Mouse (Mus musculus): ENCODE results near the gene Atf3.

The Atf3 gene

GRCm38 (mm10) chr1:191217939-191218338 lies at the start of gene Atf3:
TSS of gene Atf3 (minus strand) at chr1:191218039.
- DNase-seq = no peak

- DNase-seq = no peak
Observed at GRCm38 (mm10) chr1:191267162-191267561, 49.3 kb upstream of the Atf3 start.

DNA sequence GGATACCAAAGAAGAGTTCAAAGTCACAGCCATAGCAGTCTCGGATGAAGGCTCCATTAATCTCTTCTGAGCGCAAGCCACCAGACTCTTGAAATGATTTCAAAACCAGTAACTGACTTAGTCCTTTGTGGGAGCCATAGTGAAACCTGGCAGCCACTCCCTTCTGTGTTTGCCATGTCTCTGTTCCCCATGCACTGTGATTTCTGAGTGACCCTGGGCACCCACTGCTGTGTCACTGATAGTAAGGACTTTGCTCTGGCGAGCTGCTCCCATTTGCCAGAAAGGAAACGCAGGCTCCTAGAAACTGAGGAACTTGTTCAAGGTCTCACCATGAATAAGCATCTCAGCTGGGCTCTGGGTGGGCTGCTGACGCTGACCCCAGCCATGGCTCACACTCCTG lies 45.6 kb upstream of the Atf3 start:
- no peak for DNase-seq

GRCm38 (mm10) chr1:191261861-191262260 lies 44.0 kb upstream of the Atf3 start:
- DNase-seq = no peak

DNA sequence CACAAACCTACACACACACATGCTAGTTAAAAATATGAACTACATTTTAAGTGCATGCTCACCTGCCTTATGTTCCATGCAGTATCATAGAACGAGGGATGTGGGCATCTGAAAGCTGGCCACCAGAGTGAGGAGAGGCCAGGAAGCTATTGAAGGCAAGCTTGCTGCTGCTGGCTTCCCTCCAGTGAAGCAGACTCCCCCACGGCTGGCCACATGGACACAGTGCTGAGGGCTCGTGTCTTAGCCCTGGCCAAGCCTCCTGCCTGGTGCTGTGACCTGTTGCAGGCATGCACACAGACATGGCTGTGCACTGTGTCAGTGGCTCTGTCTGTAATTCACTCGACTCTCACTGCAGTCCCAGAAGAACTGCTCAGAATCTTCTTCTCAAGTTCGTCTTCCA lies 41.8 kb upstream of the Atf3 start:
- no peak for DNase-seq

- peak; percentile 28 for DNase-seq
Observed at GRCm38 (mm10) chr1:191259121-191259520, 41.3 kb upstream of the Atf3 start.

DNA sequence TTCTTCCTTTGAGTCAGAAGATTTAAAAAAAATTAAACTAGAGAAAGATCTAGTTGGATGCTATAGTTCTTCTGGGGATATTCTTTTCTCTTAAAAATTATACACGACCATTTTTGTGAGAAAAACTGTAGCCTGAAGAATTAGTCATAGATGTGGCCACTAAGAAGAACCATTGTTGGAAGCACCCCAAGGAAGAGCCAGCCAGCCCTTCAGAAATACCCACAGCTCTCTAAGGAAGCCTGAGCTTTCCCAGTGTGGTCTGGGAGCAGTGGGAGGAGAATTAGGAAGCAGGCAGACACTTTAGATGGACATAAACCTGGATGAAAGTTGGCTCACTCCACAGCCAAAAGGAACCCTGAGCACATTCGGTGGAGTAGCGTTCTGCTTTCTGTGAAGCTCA lies 40.7 kb upstream of the Atf3 start:
- no peak for DNase-seq

DNA sequence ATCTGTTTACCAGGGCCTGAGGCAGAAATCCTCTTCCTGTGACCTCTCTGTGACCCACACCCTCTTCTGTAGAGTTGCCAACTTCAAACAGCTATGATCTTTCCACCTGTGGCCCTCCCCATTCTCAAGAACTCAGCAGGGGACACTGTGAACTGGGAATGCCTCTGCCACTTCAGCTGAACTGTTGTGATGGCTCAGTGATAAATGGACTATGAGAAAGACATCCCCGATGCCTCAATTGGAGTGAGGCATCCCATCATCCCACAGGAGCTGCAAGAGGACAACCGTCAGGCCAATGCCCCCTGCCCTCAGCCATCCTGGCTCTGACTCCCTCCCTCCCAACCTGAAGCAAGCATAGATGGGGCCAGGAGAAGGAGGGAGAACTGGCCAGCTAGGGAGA lies 40.1 kb upstream of the Atf3 start:
- no peak for DNase-seq

- DNase-seq = no peak
Observed at GRCm38 (mm10) chr1:191257351-191257771, 39.5 kb upstream of the Atf3 start.

DNA sequence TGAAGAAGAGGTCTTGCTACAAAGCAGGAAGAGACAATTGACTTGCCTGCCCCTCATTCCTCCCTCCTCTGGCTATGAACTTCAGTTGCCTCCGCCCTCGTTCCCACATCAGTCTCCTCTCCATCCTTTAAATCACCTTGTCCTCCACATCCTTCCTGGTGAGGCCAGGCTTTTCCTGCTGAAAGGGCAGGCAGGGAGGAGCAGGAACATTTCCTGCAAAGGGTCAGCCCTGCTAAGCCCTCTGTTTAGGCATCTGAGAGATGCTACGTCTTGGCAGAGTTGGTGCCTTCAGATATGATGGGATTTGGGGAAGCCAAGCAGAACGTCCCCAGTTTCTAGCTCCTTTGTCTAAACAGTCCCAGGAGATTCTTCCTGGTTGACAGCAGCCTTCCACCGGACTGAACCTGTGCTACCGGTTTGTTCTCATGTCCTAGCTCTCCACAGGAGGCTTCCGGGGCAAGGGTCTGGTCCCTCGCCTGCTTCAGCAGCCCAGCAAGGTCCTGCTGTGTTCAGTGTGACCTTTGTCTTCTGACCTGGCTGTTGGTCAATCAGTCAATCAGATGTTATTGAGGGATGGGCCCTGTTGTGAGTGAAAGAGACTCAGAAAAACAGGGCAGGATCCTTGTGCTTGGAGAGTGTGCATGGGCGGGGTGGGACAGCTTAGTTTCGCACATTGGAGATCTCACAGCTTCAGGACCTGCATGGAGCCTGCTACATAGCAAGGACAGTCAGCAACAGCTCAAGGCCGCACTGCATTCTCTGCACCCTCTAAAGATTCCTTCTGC lies 38.9 kb upstream of the Atf3 start:
- peak; percentile 52 for DNase-seq

GRCm38 (mm10) chr1:191256134-191256533 lies 38.3 kb upstream of the Atf3 start:
- no peak for DNase-seq

DNA sequence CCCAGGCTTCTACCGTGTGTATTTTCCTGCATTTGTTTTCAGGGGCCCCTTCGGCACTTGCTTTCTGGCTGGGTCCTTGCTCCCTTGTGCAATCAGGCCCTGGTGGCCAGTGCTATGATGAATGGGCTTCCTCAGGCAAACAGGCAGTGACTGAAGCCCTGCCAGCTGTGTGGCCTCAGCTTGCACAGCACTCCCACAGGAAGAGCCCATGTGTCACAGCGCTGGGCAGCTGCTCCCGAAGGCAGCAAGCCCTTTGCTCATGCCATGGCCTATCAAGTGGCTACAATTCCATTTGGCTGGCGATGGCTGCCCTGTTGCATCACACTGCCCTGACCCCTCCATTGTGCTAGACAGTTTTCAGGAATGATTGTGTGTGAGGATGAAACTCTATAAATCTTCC lies 36.6 kb upstream of the Atf3 start:
- DNase-seq = peak; percentile 68

- DNase-seq = no peak
Observed at GRCm38 (mm10) chr1:191253636-191254035, 35.8 kb upstream of the Atf3 start.

DNA sequence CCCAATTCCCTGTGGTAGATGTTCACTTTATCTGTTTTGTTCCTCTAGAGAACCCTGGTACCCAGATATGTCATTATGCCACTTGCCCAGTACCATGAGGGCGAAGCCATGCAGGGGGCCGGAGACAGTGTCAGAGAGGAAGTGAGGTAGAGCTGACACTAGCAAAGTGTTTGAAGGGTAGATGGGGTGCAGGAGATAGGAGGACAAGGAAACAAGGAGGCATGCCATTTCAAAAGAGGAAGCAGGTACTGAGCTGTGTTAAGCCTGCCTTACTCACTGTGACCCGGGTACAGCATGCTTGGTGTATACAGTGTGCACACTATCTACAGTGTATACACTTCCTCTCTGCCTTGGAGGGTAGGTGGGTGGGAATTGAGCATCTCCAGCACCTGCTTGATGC lies 32.1 kb upstream of the Atf3 start:
- DNase-seq = no peak

GRCm38 (mm10) chr1:191248423-191248822 lies 30.6 kb upstream of the Atf3 start:
- DNase-seq = no peak

GRCm38 (mm10) chr1:191247561-191247960 lies 29.7 kb upstream of the Atf3 start:
- DNase-seq = no peak

DNA sequence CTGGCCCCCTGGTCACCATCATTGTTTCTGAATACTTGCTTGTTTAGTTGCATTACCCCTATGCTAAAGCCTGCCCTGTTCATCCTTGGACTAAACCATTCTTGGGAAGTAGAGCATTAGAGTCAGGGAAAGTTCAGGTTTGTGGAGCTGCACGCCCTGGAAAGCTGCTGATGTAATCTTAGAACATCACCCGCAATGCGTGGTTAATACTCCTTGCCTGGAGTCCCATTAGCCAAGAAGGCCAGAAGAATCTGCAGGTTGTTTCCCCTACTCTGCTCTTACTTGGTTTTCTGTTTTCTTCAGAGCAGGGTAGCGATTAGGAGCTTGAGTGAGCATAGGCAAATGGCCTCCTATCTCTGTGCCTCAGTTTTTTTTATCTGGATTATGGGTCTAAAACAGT lies 26.0 kb upstream of the Atf3 start:
- no peak for DNase-seq

- no peak for DNase-seq
Observed at GRCm38 (mm10) chr1:191242065-191242698, 24.3 kb upstream of the Atf3 start.

- no peak for DNase-seq
Observed at GRCm38 (mm10) chr1:191241574-191241973, 23.7 kb upstream of the Atf3 start.

DNA sequence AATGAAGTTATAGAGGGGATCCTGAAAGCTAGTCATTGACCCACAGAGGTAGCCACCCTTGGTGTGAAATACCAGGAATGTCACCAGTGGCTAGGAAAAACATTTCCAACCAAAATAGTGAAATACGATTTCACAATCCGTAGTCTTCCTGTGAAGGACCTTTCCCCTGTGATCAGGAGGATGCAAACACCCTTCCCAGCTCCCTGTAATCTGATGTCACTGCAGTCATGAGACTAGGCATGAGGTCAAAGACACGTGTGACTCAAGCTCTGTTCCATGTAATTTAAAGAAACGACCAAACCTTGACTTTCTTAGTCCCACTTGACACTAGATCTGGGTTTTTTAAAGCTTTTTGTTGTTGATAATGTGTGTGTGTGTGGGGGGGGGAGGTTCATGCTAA lies 21.8 kb upstream of the Atf3 start:
- DNase-seq = no peak

- no peak for DNase-seq
Observed at GRCm38 (mm10) chr1:191235788-191236542, 18.1 kb upstream of the Atf3 start.

DNA sequence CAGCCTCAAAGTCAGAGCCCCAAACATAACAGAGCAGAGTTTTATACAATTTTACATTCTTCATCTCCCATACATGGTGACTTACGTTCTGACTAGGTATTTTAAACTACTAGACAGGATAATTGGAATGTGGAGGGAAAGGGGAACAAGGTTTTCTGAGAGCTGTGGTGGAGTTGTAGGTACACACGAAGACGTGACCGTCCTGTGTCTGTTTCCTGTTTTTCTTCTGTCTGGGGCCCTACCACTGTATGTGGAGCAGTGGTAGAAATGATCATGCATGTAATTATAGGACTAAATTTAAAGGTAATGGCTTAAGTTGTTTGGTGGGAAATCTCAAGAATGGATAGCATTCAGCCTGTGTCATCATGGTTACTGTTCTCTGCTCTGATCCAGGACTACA lies 17.0 kb upstream of the Atf3 start:
- no peak for DNase-seq

DNA sequence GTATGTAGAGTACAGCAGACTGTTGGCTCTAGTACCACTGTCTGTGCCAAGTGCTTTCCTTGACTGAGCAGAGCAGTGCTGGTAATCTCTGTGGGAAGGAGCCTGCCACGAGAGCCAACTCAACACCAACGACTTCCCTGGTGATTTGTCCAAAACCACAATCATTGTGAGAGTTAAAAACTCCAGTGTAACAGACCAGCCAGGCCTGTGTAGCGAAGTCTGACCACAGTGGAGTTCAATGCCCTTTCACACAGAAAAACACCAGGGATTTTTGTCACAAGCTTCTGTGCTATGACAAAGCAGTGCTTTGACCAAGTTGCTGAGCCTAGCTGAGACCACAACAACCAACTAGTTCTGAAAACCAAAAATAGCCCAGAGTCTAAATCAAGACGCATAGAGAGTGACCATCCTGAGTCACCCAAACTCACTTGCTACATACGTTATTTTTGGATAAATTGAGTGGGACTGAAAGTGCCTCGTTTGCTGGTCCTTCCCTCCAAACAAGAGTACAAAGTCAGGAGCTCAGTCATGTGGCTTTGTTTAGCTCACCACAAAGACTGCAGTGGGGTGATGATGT lies 12.6 kb upstream of the Atf3 start:
- no peak for DNase-seq

DNA sequence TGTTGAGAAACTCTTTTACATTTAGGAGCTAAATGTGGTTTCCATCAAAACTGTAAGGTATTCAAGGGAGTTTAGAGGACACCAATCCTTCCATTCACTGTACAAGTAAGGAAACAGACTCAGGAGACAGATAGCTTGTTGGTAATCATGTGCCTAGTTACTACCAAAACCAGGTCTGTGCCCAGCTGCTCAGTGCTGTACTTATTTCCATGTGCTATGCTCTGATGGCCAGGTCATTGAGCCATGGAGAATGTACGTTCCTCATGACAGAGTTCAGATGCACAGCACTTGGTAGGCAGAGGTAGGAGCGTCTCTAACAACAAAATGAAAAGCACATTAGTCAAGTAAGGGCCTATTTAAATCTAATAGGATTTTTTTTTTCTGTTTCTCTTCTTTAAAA lies 8.7 kb upstream of the Atf3 start:
- DNase-seq = no peak

Data from kidney, postnatal 14 days (tissue).